Mouse (Mus musculus): ENCODE data around the gene Ehd1.

DNA sequence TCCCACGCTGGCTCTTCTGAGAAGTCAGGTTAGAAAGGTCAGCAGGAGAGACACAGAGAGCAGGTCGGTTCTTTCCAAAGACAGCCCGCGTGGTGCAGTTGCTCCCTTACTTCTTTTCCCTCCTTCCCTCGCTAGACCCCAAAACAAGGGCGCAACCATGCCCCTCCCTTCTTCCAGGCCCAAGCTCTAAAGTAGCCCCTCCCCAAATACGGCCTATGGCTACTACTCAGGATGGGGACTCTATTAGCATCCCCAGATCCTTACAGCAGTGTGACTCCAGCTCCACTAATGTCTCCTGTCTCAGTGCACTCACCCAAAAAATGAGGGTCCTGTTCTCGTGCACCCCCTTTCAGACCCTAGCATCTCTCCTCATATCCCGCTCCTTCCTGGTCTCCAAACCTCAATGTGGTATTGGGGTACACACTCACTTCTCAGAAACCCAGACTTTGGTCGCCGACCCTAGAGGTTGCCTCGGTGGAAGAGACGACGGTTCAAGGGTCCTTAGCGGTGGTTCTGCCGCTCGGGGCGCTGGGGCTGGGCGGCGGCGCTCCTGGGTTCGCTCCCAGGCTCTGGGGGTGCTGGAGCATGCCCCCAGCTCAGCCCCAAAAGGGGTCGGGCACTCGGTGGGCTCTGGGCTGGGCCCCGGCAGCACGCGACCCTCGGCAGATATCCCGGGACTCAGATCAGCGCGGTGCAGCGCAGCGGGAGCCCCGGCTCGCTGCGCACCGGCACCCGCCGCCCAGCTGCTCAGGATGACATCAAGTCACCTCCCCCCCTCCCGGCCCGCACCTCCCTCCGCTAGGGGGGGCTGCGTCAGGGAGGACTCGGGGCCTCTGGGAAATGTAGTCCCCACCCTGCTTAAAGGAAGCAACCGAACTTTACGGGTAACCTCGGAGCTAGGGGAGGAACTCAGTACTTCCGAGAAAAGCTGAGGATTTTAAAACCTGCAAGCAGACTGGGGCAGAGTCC, 41.2 kb upstream of the Ehd1 start, which contains the start of gene Ppp2r5b:
- TF ChIP-seq CTCF (IDR thresholded peaks at IDR 0.05; ENCODE audit: low read depth, low read length): no peak
- no peak for TF ChIP-seq POLR2A (IDR thresholded peaks at IDR 0.05; ENCODE audit: borderline replicate concordance, low read depth, low read length)

Data from bone marrow macrophage, adult 2 months (primary cell).